Mouse (Mus musculus): ENCODE data around the gene Zbtb43.

Gene Zbtb43

GRCm38 (mm10) chr2:33426640-33427398, 41.5 kb downstream of the Zbtb43 start:
- peak; percentile 64 for DNase-seq

- DNase-seq = no peak
Observed at GRCm38 (mm10) chr2:33417454-33417853, 50.9 kb downstream of the Zbtb43 start.

DNA sequence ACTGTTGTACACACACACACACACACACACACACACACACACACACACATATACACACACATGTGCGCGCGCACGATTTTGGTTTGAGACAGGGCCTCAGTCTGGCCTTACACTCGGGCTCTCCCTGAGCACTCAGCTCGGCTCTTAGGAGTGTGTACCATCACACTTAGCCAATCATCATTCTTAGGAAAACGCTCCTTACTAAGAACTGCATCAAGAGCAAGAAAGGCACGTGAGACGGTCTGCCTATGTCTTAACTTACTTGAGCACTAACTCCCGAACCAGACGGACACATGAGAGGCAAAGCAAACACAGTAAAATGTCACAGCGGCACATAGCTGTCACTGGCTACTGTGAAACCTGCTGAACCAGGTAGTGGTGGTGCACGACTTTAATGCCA, 54.3 kb downstream of the Zbtb43 start:
- peak; percentile 52 for DNase-seq

DNA sequence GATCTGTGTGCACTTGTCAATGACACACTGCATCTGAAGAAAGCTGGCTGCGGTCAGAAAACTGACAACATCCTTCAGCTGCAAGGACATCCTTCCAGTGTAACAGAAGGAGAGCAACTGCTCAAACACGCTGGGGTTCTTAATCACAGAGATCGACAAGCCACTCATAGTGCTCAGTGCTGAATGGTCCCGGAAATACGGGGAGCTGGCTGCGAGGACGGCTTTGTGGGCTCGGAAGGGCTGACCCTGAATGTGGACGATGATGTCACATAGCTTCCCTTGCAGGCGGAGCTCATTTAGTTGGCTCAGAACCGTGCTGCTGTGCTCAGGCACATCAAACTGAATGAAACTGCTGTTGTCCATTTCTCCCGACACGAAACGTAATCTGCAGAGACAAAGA, 56.2 kb downstream of the Zbtb43 start:
- no peak for DNase-seq

- DNase-seq = no peak
Observed at GRCm38 (mm10) chr2:33403511-33404003, 64.8 kb downstream of the Zbtb43 start.

DNA sequence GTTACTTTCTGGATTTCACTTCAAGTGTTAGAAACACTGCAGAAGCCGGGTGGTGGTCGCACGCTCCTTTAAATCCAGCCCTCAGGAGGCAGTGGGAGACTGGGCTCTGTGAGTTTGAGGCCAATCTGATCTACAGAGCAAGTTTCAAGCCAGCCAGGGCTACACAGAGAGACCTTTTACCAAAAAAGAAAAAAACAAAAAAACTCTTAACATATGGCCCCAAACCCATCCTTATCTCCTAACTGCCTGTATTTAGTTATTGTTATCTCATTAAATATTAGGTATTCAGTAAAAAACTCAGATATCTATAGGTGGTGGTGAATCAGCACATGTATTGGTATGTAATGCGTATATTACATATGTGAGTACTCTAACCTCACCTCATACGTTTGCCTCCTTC, 65.7 kb downstream of the Zbtb43 start:
- no peak for DNase-seq

DNA sequence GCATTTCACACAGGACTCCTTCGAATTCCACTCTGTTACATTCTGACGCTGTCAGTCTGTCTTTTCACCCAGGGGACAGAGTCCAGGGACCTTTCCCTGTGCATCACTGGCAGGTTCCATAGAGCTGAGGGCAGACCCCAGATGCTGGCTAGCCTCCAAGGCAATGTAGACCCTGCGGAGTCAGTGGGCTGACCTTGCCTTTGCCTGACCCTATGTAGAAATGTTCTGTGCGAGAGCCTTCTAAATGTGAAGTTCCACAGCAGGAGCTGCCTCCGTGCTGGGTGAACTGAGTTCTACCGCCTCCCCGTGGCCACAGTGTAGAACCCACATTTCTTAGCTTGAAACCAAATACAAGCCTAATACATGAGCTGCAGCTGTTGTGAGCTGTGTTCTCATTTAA, 66.1 kb downstream of the Zbtb43 start:
- DNase-seq = peak; percentile 64

GRCm38 (mm10) chr2:33401217-33401616, 67.1 kb downstream of the Zbtb43 start:
- DNase-seq = peak; percentile 44

DNA sequence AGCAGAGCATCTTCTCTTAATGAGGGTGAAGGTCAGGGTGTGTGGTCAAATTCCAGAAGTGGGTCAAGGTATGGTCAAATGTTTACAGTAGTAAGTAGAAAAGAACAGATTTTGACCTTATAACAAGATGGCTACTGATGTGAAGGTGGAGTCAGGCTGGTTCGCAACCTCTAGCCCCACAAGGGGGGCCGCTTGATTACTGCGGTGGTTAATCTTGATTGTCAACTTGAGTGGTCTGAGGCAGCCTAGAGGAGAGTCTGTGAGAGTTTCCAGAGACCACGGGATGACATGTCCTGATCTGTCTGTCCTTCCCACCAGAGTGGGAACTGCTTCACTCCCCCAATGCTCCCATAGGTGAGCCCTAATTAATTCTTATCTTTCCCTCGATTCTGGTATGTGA, 67.8 kb downstream of the Zbtb43 start:
- no peak for DNase-seq
